Mouse (Mus musculus): Measurements from ENCODE around the gene Sh2d3c. TPM values are rescaled to one million over a fixed set of nuclear protein-coding genes. Genes with fewer than 3 reads are reported as not detected.

The Sh2d3c gene
- polyA plus RNA-seq, 1 experiment from 2014 or later = 26.4 TPM

- Histone ChIP-seq H3K27ac (ENCODE audit: low read depth, low read length) (peak overlapping the region; percentile 72), H3K4me3 (ENCODE audit: low read depth, low read length) (no peak overlapping the region), H3K4me1 (ENCODE audit: control insufficient read depth, insufficient read depth, low read length) (peaks cover 24% of the 10 kb centered on the region), H3K27me3 (ENCODE audit: control insufficient read depth, insufficient read depth, low read length) (no peaks in the 10 kb centered on the region), H3K9me3 (replicated peaks; ENCODE audit: control insufficient read depth, low read length) (no peaks in the 10 kb centered on the region), H3K4me2 (peak overlapping the region; percentile 6; the same call in 1 of the 2 replicates), H3K9ac (ENCODE audit: low read depth, low read length) (0 out of 2 replicates have a peak overlapping the region, but pooled peaks have one; percentile 7), H3K36me3 (ENCODE audit: control insufficient read depth, insufficient read depth, low read length) (no peaks in the 10 kb centered on the region)
- 30% methylated on average over 4 of the region's 4 CpGs for WGBS (ENCODE audit: insufficient replicate concordance)
- no peak for ATAC-seq (replicated peaks; ENCODE audit: insufficient number of reproducible peaks, low FRiP score, low TSS enrichment)
Measured at GRCm38 (mm10) chr2:32734480-32734879, 13.6 kb downstream of the Sh2d3c start.

DNA sequence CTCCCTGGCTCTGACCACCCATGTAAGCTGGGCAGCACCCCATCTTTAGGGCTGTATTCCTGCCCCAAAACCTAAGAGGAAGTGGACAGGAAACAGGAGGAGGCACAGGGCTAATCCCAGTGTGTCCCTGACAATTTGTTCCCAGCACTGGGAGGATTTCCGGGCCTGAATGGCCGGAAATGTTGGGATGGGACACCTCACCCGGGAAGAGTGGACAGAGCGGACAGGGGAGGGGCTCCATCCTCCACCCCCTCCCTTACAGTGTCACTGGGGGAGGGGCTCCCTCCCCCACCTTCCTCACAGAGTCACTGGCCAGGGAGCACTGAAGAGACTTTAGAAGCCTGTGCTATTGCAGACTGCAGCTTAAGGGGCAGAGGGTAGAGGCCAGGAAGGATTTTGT is 14.1 kb downstream of the Sh2d3c start:
- H3K9me3 ChIP-seq (replicated peaks; ENCODE audit: control insufficient read depth, low read length) = no peaks in the 10 kb centered on the region
- no peak overlapping the region for H3K9ac ChIP-seq (ENCODE audit: low read depth, low read length)
- no peaks in the 10 kb centered on the region for H3K27me3 ChIP-seq (ENCODE audit: control insufficient read depth, insufficient read depth, low read length)
- H3K27ac ChIP-seq (ENCODE audit: low read depth, low read length) = peak overlapping the region; percentile 72
- no peaks in the 10 kb centered on the region for H3K36me3 ChIP-seq (ENCODE audit: control insufficient read depth, insufficient read depth, low read length)
- peak; percentile 49; the same call in 1 of the 2 replicates for ATAC-seq (replicated peaks; ENCODE audit: insufficient number of reproducible peaks, low FRiP score, low TSS enrichment)
- 37% methylated on average over 4 of the region's 4 CpGs for WGBS (ENCODE audit: insufficient replicate concordance)
- no peak overlapping the region for H3K4me3 ChIP-seq (ENCODE audit: low read depth, low read length)
- peak overlapping the region; percentile 6 for H3K4me2 ChIP-seq
- H3K4me1 ChIP-seq (ENCODE audit: control insufficient read depth, insufficient read depth, low read length) = peaks cover 24% of the 10 kb centered on the region

GRCm38 (mm10) chr2:32736306-32736829 is 15.5 kb downstream of the Sh2d3c start:
- Histone ChIP-seq H3K27me3 (ENCODE audit: control insufficient read depth, insufficient read depth, low read length) (peaks cover 7% of the 10 kb centered on the region), H3K4me2 (no peak overlapping the region), H3K27ac (ENCODE audit: low read depth, low read length) (no peak overlapping the region), H3K4me1 (ENCODE audit: control insufficient read depth, insufficient read depth, low read length) (peaks cover 22% of the 10 kb centered on the region), H3K36me3 (ENCODE audit: control insufficient read depth, insufficient read depth, low read length) (no peaks in the 10 kb centered on the region), H3K9ac (ENCODE audit: low read depth, low read length) (no peak overlapping the region), H3K4me3 (ENCODE audit: low read depth, low read length) (no peak overlapping the region), H3K9me3 (replicated peaks; ENCODE audit: control insufficient read depth, low read length) (no peaks in the 10 kb centered on the region)
- WGBS (ENCODE audit: insufficient replicate concordance) = 36% methylated on average over 3 of the region's 3 CpGs
- no peak for ATAC-seq (replicated peaks; ENCODE audit: insufficient number of reproducible peaks, low FRiP score, low TSS enrichment)

DNA sequence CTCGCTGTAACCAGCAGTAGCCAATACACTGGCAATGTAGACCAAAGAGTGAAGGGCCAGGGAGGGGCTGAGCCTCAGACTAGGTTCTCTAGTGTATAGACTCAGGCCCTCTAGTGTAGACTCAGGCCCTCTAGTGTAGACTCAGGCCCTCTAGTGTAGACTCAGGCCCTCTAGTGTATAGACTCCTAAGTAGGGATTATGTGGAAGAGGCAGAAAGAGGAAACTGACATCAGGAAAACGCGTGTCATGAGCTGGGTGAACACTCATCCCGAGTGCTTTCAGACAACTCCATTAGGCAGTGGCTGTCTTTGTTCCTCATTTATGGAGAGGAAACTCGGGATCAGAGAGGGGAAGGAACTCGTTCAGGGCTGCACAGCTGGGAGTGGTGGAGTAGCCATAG is 16.2 kb downstream of the Sh2d3c start:
- no peak overlapping the region for H3K4me2 ChIP-seq
- H3K4me1 ChIP-seq (ENCODE audit: control insufficient read depth, insufficient read depth, low read length) = peaks cover 28% of the 10 kb centered on the region
- no peak for ATAC-seq (replicated peaks; ENCODE audit: insufficient number of reproducible peaks, low FRiP score, low TSS enrichment)
- H3K4me3 ChIP-seq (ENCODE audit: low read depth, low read length) = no peak overlapping the region
- H3K27me3 ChIP-seq (ENCODE audit: control insufficient read depth, insufficient read depth, low read length) = peaks cover 13% of the 10 kb centered on the region
- no peak overlapping the region for H3K9ac ChIP-seq (ENCODE audit: low read depth, low read length)
- H3K9me3 ChIP-seq (replicated peaks; ENCODE audit: control insufficient read depth, low read length) = no peaks in the 10 kb centered on the region
- H3K36me3 ChIP-seq (ENCODE audit: control insufficient read depth, insufficient read depth, low read length) = no peaks in the 10 kb centered on the region
- WGBS (ENCODE audit: insufficient replicate concordance) = 47% methylated on average over 6 of the region's 6 CpGs
- H3K27ac ChIP-seq (ENCODE audit: low read depth, low read length) = no peak overlapping the region

GRCm38 (mm10) chr2:32739311-32739710 is 18.5 kb downstream of the Sh2d3c start:
- Histone ChIP-seq H3K4me1 (ENCODE audit: control insufficient read depth, insufficient read depth, low read length) (peaks cover 24% of the 10 kb centered on the region), H3K36me3 (ENCODE audit: control insufficient read depth, insufficient read depth, low read length) (no peaks in the 10 kb centered on the region), H3K4me2 (no peak overlapping the region), H3K9me3 (replicated peaks; ENCODE audit: control insufficient read depth, low read length) (no peaks in the 10 kb centered on the region), H3K9ac (ENCODE audit: low read depth, low read length) (no peak overlapping the region), H3K27me3 (ENCODE audit: control insufficient read depth, insufficient read depth, low read length) (peaks cover 27% of the 10 kb centered on the region), H3K27ac (ENCODE audit: low read depth, low read length) (no peak overlapping the region), H3K4me3 (ENCODE audit: low read depth, low read length) (no peak overlapping the region)
- WGBS (ENCODE audit: insufficient replicate concordance) = 69% methylated on average over 4 of the region's 4 CpGs
- no peak for ATAC-seq (replicated peaks; ENCODE audit: insufficient number of reproducible peaks, low FRiP score, low TSS enrichment)

DNA sequence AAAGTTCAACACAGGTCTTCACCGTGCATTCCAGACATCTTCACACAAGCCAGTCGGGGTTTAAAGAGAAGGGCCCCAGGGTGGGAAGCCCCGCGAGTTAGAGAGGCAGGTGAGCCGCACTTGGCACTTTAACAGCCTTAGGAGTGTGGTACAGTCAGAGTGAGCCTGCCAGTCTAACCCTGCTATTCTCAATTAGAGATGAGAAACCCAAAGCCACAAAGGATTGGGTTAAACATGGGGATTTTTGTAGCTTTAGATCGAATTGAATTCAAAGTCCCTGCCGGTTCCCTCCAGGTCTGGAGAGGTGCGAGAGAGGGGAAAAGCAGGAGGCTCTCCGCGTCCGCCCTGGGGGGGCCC is 20.0 kb downstream of the Sh2d3c start, which contains the start of gene 6330409D20Rik:
Gene 6330409D20Rik (minus strand): TSS at position 101 of the 357 bp plus-strand sequence.
- H3K27ac ChIP-seq (ENCODE audit: low read depth, low read length) = no peak within 1 kb of the TSS
- peaks cover 16% of the 10 kb centered on the region for H3K4me1 ChIP-seq (ENCODE audit: control insufficient read depth, insufficient read depth, low read length)
- H3K4me2 ChIP-seq = peak within 1 kb of the TSS; percentile 78
- WGBS (ENCODE audit: insufficient replicate concordance) = 9% methylated on average over 11 of the region's 11 CpGs
- H3K36me3 ChIP-seq (ENCODE audit: control insufficient read depth, insufficient read depth, low read length) = peaks cover under 1% of the 10 kb centered on the region
- H3K27me3 ChIP-seq (ENCODE audit: control insufficient read depth, insufficient read depth, low read length) = peaks cover 31% of the 10 kb centered on the region
- peak within 1 kb of the TSS; percentile 52 for H3K4me3 ChIP-seq (ENCODE audit: low read depth, low read length)
- no peaks in the 10 kb centered on the region for H3K9me3 ChIP-seq (replicated peaks; ENCODE audit: control insufficient read depth, low read length)
- H3K9ac ChIP-seq (ENCODE audit: low read depth, low read length) = peak within 1 kb of the TSS; percentile 58; the same call in 1 of the 2 replicates
- no peak for ATAC-seq (replicated peaks; ENCODE audit: insufficient number of reproducible peaks, low FRiP score, low TSS enrichment)

DNA sequence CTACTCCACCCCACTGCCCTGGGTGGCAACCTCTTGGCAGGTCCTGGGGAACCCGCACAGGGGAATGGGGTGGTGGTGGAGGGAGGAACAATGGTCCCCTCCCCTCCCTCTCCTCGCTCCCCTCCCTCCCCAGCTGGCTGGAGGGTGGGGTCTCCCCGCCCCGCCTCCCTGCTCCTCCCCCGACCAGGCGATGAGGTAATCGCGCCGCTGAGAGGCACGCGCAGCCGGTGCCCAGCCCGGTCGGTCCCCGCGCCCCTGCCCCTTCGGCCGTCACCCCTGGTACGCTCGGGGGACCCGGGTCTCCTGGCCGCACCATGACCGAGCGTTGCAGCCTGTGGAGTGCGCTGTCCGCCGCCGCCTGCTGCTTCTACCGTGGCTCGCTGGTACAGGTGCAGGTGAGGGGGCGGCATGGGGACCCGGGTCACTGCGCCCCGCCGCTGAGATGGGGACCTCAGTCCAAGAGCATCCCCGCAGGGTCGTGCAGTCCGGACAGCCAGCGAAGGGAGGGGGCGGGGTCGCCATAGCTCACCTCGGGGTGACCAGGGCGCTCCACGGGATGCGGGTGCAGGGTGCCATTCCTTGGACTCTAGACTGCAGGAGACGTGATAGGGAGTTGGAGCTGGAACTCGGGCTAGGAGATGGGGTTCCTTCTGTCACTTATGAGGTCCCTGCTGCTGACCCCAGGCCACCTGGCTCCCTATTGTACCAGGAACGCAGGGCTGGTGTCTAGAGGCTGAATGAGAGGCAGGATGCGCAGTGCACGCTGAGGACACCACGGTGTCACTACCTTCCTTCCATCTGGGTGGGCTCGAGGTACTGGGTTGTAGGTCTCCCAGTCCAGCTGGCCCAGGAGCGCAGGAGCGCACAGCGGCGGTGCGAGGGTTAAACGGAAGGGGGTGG is 20.7 kb downstream of the Sh2d3c start:
- Histone ChIP-seq H3K4me2 (peak overlapping the region; percentile 78), H3K36me3 (ENCODE audit: control insufficient read depth, insufficient read depth, low read length) (peaks cover 4% of the 10 kb centered on the region), H3K4me3 (ENCODE audit: low read depth, low read length) (peak overlapping the region; percentile 52), H3K9ac (ENCODE audit: low read depth, low read length) (peak overlapping the region; percentile 58; the same call in 1 of the 2 replicates), H3K4me1 (ENCODE audit: control insufficient read depth, insufficient read depth, low read length) (peaks cover 16% of the 10 kb centered on the region), H3K9me3 (replicated peaks; ENCODE audit: control insufficient read depth, low read length) (no peaks in the 10 kb centered on the region), H3K27ac (ENCODE audit: low read depth, low read length) (no peak overlapping the region), H3K27me3 (ENCODE audit: control insufficient read depth, insufficient read depth, low read length) (peaks cover 31% of the 10 kb centered on the region)
- 7% methylated on average over 44 of the region's 58 CpGs for WGBS (ENCODE audit: insufficient replicate concordance)
- ATAC-seq (replicated peaks; ENCODE audit: insufficient number of reproducible peaks, low FRiP score, low TSS enrichment) = peak; percentile 36; the same call in 1 of the 2 replicates

DNA sequence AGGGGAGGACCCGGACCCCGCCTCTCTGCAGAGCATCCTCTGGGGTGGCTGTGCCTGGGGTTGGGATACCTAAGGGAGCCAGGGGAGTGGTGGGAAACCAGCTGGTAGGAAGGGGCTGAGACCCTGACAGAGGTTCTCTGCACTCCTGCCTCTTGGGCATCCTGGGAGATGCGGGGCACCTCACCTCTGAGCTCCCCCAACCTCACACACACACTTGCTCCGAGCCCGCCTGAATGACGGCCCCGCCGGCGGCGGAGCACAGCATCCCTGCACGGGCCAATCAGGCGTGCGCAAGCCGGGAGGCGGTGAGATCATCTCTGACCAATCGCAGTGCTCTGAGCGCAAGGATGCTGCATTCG is 21.3 kb downstream of the Sh2d3c start:
- WGBS (ENCODE audit: insufficient replicate concordance) = 14% methylated on average over 18 of the region's 18 CpGs
- Histone ChIP-seq H3K27ac (ENCODE audit: low read depth, low read length) (no peak overlapping the region), H3K4me3 (ENCODE audit: low read depth, low read length) (peak overlapping the region; percentile 52), H3K4me2 (peak overlapping the region; percentile 78), H3K27me3 (ENCODE audit: control insufficient read depth, insufficient read depth, low read length) (peaks cover 31% of the 10 kb centered on the region), H3K36me3 (ENCODE audit: control insufficient read depth, insufficient read depth, low read length) (peaks cover 4% of the 10 kb centered on the region), H3K4me1 (ENCODE audit: control insufficient read depth, insufficient read depth, low read length) (peaks cover 16% of the 10 kb centered on the region), H3K9ac (ENCODE audit: low read depth, low read length) (no peak overlapping the region), H3K9me3 (replicated peaks; ENCODE audit: control insufficient read depth, low read length) (no peaks in the 10 kb centered on the region)
- no peak for ATAC-seq (replicated peaks; ENCODE audit: insufficient number of reproducible peaks, low FRiP score, low TSS enrichment)

Measured in heart, embryonic 11.5 days (tissue).